Mouse (Mus musculus) adrenal gland, adult 8-10 months (tissue): ENCODE data around the gene Ltbr. TPM values are rescaled to one million over a fixed set of nuclear protein-coding genes. Genes with fewer than 3 reads are reported as not detected.

Experiments
- DNase-seq: peaks from one replicate; pipeline ENCODE4 v3.0.0; 2022
- total RNA-seq, 4 experiments: library from RNA; stranded (reverse); gene quantifications; 2 replicates each; pipeline ENCODE4 v1.2.4; 2022

Gene Ltbr
- 10 to 100 TPM; 74.1 to 83.5 (median 81.0) TPM for total RNA-seq

DNA sequence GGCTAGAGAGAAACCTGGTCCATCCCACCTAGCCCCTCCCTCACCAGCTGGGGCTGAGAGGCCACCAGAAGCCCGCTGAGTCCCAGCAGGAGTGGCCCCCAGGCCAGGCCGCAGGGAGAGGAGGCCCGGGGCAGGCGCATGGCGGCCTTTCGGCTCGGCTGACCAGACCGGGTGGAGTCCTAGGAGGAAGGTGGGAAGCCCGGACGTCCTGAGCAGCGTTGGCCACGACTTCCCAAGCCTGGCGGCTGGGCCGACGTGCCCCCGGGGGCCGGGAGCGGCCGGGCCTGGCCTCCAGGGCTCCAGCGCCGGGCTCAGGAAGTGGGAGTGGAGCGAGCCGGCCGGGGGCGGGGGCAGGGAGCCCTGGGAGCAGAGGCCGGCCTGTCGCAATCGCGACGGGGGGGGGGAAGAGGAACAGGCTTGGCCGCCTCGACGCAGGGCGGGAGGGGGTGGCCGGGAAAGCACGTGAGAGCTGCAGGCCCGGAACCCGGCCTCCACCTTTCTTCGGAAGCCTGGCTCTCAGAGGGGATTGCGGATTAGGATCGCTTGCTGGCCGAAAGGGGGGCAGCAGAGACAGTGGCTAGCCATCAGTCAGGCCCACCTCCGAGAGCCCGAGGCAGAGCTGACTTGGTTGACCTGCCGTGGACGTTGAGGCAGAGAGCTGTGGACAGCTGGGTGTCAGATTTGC, at the start of gene Ltbr:
Gene Ltbr, minus strand, starts transcription at position 340 of the 685 bp plus-strand sequence.
- DNase-seq: peak; percentile 86

DNA sequence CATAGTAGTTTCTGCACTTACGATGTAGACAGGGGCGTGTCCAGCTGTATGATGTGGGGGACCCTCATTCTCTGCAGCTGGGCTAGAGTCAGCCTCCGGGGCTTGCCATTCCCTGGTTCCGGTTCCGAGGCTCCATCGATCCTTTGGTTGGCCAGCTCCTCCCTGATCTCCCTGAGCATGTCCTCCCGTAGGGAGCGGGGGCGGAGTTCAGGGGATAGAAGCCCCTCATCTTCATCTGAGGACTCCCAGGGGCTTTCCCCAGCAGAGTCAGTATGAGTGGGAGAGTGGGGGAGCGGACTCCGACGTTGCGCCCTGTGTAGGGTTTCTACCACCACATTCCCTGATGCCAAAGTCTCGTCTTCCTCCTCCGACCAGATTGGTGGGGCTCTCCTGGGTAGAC, 49.3 kb upstream of the Ltbr start:
- no peak for DNase-seq

DNA sequence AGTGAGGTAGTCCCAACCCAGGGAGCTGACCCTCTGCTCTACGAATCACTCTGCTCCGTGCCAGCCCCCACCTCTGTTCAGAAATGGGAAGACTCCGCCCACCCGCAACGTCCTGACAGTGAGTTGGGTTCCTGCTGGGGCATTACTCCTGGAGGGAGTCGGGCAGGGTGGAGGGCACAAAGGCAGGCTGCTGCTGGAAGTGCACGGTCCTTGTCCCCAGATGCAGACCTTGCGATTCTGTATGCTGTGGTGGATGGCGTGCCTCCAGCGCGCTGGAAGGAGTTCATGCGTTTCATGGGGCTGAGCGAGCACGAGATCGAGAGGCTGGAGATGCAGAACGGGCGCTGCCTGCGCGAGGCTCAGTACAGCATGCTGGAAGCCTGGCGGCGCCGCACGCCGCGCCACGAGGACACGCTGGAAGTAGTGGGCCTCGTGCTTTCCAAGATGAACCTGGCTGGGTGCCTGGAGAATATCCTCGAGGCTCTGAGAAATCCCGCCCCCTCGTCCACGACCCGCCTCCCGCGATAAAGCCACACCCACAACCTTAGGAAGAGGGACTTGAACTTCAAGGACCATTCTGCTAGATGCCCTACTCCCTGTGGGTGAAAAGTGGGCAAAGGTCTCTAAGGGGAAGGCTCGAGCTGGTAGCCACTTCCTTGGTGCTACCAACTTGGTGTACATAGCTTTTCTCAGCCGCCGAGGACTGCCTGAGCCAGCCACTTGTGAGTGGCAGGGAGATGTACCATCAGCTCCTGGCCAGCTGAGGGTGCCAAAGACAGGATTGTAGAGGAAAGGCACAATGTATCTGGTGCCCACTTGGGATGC, 48.0 kb upstream of the Ltbr start:
- no peak for DNase-seq

DNA sequence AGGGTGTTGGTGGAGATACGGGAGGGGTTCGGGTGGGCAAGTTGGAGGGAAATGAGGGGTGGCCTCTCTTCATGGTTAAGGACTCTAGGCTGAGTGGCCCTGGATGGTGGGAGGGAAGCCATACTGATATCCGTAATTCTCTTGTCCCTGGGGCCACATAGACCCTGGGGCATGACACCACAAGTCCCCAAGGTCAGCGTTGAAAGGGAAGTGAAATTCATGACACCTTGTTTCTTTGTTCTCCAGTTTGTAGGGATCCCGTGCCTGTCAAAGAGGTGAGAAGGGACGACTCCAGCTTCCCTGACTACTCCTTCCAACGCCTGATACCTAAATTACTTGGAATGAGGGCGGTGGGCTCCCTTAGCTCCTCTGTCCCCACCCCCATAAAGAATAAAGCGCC, 47.2 kb upstream of the Ltbr start:
- DNase-seq: no peak

DNA sequence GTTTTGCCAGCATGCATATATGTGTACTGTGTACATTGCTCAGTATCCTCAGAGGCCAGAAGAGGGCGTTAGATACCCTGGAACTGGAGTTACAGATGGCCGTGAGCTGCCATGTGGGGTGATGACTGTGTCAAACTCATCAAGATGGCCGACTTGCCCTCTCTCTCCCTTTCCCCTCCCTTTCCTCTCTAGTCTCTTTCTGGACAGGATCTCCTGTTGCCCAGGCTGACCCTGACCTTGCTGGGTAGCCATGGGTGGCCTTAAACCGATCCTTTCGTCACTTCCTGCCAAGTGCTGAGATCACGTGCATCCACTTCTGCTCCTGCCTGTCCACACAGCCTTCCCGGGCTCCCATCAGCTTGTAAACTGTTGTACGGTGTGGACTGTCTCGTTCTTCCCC, 46.3 kb upstream of the Ltbr start:
- peak; percentile 81 for DNase-seq

DNA sequence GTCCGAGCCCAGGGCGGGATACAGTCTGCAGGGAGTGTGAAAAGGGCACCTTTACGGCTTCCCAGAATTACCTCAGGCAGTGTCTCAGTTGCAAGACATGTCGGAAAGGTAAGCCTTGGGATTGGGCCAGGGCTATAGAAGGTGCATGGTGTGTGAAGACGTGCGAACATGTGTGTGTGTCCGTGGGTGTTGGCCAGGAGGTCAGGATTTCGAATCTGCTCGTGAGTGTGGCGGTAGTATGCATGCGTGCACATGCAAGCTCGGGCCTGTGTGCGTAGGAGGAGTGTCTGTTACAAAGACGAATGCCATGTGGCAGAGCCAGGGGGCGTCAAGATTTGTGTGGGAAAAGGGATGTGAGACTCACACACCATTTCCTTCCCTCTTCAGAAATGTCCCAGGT, 43.6 kb upstream of the Ltbr start:
- DNase-seq: no peak

DNA sequence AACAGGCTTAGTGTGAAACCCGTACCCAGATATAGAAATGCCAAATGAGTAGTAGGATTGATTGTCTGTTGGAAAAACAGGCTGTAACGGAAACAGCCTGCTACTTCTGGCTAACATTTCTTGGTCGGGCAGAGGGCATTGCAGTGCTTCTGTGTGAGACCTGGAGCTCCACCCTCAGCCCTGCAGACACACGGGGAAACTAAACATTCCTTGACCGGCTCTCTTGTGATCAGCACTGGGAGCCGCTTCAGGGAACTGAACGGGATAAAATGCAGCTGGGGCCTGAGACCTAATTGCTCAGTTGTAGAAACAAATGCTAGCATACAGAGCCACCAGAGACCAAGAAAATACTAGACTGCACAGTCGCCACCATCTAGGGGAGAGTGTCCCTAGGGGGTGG, 42.6 kb upstream of the Ltbr start:
- DNase-seq: no peak

DNA sequence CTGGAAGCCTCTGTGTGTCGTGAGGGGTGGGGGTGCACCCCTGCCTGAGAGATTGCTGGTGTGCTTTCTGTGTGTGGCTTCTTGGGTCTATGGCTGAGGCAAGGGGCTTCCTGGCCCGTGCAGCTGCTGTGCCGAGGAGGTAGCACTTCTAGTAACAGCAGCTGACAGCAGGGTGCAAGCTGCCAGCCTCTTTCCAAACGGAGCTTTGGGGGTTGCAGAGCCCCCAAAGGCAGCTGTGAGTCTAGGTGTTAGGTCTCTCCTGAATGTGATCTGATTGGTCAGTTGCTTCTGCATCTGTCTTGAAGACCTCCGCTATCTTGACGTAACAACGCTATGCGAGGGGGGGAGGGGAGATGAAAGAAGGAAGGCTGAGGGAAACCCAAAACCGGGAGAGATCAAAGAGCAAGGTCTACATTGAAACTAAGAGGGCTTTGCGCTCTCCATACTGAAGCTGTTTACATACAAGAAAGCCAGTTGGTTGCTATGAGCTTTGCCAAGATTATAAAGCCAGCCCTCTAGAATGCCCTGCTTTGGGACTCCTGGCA, 41.6 kb upstream of the Ltbr start:
- DNase-seq: no peak

DNA sequence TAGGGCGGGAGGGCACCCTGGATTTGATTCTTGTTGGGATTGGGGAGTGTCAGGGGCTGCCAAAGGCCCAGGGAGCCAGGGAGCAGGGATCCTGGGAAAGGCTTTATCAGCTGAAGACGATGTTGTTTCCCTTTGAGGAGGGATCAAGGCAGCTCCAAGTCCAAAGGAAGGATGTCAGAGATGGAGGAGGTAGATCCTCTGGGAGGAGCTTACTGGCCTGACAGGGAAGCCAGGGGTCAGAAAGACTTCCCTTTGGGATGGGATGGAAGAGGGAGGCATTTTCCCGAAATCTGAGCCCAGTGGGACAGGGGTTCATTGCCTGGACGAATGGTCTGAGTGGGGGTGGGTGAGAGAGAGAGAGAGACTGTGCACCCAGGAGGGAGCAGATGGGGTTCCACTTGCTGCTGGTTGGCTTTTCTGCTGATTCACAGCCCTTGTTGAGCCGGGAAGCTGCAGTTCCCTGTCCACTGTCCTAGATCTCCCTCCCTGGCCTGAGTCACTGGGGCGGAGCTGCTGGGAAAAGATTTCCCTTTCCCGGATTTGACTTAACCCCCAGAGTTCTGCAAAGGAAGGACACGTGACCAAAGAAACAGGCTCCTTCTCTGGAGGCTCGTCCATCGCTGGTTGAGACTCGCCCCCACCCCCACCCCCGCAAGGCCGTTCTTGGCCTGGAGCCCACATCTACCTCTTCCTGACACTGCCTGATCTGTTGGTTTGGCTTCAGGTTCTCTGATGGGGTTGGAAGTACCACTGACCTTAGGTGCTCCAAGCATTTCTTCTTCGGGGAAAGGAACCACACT, 40.9 kb upstream of the Ltbr start:
- DNase-seq: peak; percentile 85

DNA sequence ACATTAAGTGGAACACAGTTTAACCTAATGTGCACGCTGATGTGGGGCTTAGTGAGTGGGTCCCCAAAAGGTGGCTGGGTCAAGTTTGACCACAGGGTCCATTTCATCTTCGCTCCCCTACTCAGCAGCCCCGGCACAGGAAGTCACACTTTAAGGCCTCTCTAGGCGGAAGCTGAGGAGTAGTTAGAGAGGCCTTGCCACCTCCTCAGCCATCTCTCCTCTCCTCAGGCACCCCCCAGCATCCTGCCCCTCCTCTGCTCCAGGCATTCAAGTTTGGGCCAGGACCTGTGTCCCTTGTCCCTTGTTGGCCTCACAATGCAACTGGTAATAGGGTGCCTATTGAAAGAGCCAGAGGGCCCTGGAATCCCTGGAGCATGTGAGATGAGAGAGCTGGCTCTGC, 40.0 kb upstream of the Ltbr start:
- no peak for DNase-seq

DNA sequence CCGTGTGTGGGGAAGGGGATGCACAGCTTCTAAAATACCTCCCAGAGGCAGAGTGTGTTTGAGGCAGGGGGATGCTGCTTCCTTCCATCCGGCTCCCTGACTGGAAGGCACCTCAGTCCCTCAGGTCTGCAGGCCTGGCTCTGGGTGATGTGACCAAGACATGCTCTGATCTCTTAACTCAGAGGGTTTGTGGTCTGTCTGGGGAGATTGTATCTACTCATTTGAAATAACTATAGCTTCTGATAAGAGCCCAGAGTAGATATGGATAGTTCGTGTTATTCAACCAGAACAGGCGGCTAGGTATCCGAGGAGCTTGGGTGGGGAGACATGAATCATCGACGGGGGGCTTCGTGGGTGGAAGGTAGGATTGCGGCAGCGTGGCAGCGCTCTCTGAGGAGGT, 39.5 kb upstream of the Ltbr start:
- DNase-seq: no peak

DNA sequence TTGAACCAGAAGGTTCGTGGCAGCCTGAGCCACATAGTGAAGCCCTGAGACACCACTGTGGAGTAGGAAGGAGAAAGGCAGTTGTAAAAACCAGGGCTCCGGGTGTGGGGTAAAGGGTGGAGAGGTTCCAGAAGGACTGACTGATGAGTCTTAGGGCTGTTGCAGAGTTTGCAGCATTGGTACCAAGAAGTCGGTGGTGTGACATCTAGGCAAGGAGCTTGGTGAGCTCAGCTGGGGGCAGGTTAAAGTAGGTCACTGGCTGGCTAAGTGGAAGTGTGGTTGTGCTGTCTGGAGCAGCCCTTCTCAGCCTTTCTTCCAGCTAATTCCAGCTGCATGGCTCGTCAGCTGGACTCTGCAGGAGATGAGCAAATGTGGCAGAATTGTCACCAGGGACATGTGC, 39.1 kb upstream of the Ltbr start:
- no peak for DNase-seq

DNA sequence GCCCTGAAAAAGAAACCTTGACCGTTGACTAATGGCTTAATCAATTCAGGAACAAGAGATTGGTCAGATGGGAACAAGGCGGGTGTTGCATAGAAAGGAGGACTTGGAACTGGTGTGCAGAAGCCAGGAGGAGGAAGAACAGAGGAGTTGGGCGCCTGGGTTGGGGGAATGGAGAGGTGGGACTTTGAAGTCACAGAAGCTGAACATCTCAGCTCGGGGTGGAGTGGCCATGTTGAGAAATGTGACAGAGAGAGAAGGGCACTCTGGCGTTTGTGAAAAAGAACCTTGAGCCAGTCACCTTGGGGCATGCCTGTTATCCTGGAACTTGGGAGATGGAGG, 38.3 kb upstream of the Ltbr start:
- no peak for DNase-seq

DNA sequence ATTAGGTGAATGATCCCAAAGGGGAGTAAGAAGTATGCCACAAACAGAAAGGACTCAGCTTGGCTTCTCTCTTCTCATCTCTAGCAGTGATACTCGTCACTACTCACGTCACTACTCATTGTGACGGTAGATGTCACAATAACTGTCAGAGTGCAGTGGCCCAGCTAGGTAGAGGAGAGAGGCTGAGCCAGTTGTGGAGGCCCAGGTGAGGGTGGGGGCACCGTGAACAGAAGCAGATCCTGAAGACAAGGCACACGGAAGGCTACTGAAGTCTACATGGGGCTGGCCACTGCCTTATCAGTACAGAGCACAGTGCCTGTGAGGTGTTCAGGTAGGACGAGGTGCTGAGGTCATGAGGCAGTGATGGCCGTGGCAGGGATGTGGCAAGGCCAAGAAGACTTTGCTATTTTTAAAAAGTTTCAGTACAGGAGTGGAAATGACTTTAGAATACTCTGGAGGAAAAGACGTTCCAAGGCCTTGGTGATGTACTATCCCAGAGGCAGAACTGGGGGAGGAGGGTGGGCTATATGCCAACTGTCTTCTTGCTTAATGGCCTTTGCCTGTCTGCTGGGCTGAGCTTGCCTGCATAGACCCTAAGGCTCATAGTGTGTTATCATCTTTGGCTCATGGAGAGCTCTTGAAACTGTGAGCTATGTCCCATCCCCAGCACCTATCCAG, 37.8 kb upstream of the Ltbr start:
- DNase-seq: peak; percentile 87

DNA sequence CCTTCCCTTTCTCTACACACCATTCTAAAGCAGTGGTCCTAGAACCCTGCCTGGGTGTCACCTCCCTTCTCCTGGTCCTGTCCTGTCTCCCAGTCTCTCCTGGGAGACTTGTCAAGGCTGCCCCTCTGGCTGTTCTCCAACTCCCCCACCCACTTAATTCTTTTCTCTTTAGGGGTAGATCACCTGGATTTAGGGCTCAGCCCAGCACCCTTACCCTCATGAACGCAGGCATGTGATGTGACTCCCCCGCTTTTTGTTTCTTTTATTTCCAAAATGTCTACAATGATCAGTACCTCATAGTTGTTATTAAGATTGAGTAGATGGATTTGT, 37.3 kb upstream of the Ltbr start:
- DNase-seq: no peak

DNA sequence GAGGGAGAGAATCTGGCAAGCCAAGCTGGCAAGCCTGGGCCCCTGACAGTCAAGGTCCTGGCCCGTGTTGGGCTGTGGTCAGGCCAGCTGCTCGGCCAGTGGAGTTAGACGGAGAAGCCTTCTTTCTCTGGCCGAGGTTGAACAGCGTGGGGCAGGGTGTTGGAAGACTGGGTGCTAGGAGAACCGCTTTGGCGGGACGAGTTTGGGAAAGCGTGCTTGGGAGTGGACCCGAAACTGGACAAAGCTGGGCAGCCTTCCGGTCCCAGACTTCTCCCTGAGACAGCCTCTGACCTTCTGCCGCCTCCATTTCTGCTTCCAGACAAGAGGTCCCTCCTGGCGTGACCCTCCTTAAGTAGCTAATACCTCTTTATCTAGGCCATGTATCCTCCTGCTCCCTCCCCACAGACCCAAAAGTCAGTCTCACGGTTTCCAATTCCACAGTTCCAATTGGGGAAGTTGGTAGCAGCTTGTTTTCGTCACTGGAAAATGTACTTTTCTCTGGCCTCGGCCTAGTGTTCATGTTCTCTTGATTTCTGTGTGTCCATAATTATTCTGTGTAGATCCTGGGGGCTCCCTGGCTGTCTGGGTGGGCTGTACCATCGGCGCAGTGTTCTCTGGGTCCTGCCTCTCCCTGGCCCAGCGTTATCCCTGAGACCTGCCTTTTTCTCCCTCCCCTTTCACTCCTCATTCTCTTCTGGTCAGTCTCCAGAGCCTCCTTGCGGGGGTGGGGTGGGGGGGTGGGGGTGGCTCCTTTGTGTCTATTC, 36.7 kb upstream of the Ltbr start:
- no peak for DNase-seq

DNA sequence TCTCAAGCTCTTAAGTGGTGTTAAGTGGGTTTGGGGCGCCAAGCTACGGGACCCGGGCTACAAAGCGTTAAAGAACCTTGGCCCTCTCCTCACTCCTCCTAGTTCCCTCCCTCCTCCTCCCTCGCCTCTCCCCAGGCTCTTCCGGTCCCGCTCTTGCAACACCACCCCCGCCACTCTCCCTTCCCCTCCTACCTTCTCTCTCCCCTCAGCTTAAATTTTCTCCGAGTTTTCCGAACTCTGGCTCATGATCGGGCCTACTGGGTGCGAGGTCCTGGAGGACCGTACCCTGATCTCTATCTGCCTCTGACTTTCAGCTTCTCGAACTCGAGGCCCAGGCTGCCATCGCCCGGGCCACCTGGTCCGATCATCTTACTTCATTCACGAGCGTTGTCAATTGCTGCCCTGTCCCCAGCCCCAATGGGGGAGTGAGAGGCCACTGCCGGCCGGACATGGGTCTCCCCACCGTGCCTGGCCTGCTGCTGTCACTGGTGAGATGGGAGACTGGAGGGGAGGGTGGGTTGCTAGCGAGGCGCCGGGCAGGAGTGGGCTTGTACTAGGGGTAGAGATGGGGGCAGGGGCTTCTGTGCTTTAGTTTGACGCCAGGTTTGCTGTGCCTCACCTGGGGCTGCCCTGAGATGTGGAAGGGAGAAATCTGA, 36.0 kb upstream of the Ltbr start:
- DNase-seq: peak; percentile 72

DNA sequence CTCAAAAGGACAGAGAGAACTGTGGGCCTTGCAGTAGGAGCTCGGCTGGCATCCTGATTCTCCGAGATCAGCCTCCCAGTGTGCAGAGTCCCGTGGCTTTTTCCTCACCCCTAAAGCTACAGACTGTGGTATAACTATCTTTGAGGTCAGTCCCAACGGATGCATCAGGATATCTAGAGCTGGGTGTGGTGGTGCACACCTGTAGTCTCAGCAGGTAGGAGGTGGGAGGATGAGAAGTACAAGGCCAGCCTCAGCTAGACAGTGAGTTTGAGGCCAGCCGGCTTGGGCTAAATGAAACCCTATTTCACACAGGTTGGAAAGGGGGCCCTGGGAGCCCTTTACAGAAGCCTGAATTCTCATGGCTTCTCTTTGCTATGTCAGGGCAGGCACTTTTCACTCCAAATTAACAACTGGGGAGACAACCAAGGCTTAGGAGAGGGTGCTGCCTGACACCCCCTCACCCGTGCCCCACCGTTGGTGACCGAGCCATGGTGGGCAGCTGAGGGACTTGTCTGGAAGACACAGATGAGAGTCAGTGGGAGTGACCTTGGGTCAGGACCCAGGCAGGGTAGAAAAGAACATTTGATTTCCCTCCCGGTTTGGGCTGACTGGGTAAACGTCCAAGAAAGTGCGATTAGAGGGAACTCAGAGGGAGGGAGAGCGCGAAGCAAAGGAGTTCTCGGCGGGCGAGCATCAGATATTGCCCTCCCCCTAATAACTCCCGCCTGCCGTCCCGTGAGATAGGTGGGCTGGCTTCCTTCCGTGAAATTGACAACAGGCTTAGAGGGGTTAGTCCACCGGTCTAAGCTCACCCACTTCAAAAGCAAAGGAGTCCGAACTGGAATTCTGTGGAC, 35.3 kb upstream of the Ltbr start, which contains the start of gene Tnfrsf1a:
Gene Tnfrsf1a, plus strand, starts transcription at position 642 of the 854 bp plus-strand sequence.
- DNase-seq: no peak

DNA sequence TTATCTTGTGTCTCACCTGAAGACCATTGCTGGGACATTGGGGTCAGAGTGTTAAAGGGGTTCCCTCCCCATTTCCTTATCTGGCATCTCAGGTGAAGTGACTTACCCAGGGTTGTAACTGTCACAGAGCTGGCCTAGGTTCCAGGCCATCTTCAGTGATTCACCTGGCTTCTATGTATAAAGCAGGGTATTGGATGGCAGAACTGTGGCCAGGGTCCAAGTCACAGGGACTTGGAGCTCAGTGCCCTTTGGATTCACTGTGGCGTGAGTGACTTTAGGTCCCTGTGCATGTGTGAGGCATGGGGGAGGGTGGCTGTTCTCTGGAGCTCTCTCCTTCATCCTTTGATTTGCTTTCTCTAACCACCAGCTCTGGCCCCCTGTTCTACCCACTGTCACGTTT, 32.3 kb upstream of the Ltbr start:
- DNase-seq: no peak

DNA sequence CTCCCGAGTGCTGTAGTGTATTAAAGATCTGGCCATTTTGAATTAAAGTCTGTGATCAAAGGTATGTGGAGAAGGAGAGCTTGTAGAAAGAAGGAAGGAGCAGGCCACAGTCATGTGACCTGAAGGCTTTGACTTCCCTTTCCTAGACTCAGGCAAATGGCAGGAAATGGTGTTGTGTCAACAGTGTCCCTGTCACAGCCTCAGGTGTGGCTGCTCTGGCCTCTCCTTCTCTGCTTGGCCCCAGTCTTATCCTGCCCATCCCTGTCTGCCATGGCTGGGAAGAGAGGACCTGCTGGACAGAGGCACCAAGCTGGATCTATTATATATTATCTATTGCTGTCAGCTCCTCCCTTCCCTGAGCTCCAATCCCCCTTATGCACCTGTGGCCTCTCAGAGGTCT, 31.9 kb upstream of the Ltbr start:
- no peak for DNase-seq
